Mouse (Mus musculus): ENCODE measurements at regions not wholly inside any gene's neighbourhood (a gene's known extent, or its start where the extent isn't known, plus 50 kb on each side); places are given as distances from the start of the nearest gene placed in this dataset.

DNA sequence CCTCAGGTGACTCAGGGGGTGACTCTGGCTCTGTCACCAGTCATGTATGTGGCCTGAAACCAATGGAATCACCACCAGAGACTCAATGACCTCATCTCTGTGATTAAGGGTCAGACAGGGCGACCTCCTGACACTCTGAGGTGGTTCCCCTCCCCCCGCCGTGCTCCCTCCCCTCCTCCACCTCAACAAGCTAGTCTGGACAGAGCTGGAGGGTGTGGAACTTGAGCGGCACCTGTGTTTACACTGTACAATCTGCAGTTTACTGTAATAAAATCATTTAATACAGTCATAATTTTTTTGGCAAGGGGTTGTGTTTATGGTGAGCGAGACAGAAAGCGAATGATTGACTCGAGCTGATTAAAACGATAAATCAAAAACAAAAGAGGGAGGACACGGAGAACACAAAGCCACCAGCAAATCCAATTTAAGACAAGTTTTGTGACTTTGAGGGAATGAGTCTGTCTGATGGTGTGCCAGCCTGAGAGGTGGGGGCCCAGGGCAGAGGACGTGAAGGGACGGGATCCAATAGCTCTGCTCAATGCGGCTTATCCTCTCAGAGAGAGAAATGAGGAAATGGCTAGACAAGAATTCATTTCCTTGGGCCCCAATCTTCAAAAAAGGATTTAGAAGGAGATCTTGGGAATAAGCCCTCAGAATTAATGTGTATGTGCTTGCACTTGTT is 122.4 kb upstream of the Zfp703 start:
- Histone ChIP-seq H3K4me3 (replicated peaks; ENCODE audit: insufficient read depth, low read depth, low read length) (no peak overlapping the region), H3K4me1 (ENCODE audit: control insufficient read depth, insufficient read depth, low read length) (no peaks in the 10 kb centered on the region), H3K27ac (ENCODE audit: insufficient read depth, low read length) (no peak overlapping the region), H3K27me3 (ENCODE audit: control insufficient read depth, insufficient read depth, low read length) (no peaks in the 10 kb centered on the region)
- no peak for DNase-seq
- TF ChIP-seq CTCF (IDR thresholded peaks at IDR 0.05; ENCODE audit: borderline replicate concordance, insufficient read depth, low read depth, low read length) (no peak), POLR2A (IDR thresholded peaks at IDR 0.05; ENCODE audit: borderline replicate concordance, insufficient read depth, low read length) (no peak)
- 74% methylated on average over 12 of the region's 12 CpGs for WGBS

DNA sequence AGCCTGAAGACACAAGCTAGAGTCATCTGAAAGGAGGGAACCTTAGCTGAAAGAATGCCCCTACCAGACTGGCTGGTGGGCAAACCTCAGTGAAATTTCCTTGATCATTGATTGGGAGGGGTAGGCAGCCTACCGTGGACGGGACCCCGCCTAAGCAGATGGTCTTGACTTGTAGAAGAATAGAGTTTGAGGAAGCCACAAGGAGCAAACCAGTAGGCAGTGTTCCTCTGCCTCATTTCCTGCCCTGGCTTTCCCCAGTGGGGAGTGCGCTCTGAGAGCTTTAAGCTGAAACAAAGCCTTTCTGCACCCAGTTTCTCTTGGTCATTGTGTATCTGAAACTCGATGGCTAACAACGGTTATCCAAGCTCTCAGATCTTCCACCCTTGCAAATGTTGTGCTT is 121.9 kb upstream of the Zfp703 start:
- H3K4me3 ChIP-seq (replicated peaks; ENCODE audit: insufficient read depth, low read depth, low read length): no peak overlapping the region
- H3K4me1 ChIP-seq (ENCODE audit: control insufficient read depth, insufficient read depth, low read length): no peaks in the 10 kb centered on the region
- TF ChIP-seq CTCF (IDR thresholded peaks at IDR 0.05; ENCODE audit: borderline replicate concordance, insufficient read depth, low read depth, low read length): no peak
- DNase-seq: no peak
- H3K27ac ChIP-seq (ENCODE audit: insufficient read depth, low read length): no peak overlapping the region
- WGBS: 80% methylated on average over 6 of the region's 6 CpGs
- no peaks in the 10 kb centered on the region for H3K27me3 ChIP-seq (ENCODE audit: control insufficient read depth, insufficient read depth, low read length)

DNA sequence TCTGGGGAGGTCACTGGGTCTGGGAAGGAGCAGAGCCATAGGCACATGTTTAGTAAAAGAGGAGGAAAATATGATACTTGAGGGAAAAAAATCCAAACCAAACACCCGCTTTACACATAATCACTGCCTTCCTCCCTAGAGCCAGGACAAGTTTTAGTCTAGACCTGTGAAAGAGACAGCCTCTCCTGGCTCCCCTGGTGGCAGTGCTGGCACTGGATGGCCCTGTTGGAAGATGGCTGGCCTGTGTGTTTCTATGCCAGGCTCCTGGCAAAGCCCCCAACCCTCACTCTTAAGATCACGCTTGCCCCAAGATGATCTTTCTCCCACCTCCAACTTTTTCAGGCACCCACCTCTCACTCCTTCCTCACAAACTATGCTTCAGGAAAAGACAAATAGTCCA is 112.6 kb upstream of the Zfp703 start:
- Histone ChIP-seq H3K4me3 (replicated peaks; ENCODE audit: insufficient read depth, low read depth, low read length) (no peak overlapping the region), H3K27me3 (ENCODE audit: control insufficient read depth, insufficient read depth, low read length) (no peaks in the 10 kb centered on the region), H3K4me1 (ENCODE audit: control insufficient read depth, insufficient read depth, low read length) (no peaks in the 10 kb centered on the region), H3K27ac (ENCODE audit: insufficient read depth, low read length) (no peak overlapping the region)
- WGBS: 79% methylated on average over 2 of the region's 2 CpGs
- DNase-seq: no peak
- TF ChIP-seq POLR2A (IDR thresholded peaks at IDR 0.05; ENCODE audit: borderline replicate concordance, insufficient read depth, low read length): no peak
- no peak for TF ChIP-seq CTCF (IDR thresholded peaks at IDR 0.05; ENCODE audit: borderline replicate concordance, insufficient read depth, low read depth, low read length)

- DNase-seq: no peak
- Histone ChIP-seq H3K27me3 (ENCODE audit: control insufficient read depth, insufficient read depth, low read length) (no peaks in the 10 kb centered on the region), H3K27ac (ENCODE audit: insufficient read depth, low read length) (no peak overlapping the region), H3K4me1 (ENCODE audit: control insufficient read depth, insufficient read depth, low read length) (no peaks in the 10 kb centered on the region), H3K4me3 (replicated peaks; ENCODE audit: insufficient read depth, low read depth, low read length) (no peak overlapping the region)
- 73% methylated on average over 10 of the region's 10 CpGs for WGBS
- TF ChIP-seq POLR2A (IDR thresholded peaks at IDR 0.05; ENCODE audit: borderline replicate concordance, insufficient read depth, low read length): no peak
- TF ChIP-seq CTCF (IDR thresholded peaks at IDR 0.05; ENCODE audit: borderline replicate concordance, insufficient read depth, low read depth, low read length): no peak
Measured at GRCm38 (mm10) chr8:26864971-26865370, 112.2 kb upstream of the Zfp703 start.

DNA sequence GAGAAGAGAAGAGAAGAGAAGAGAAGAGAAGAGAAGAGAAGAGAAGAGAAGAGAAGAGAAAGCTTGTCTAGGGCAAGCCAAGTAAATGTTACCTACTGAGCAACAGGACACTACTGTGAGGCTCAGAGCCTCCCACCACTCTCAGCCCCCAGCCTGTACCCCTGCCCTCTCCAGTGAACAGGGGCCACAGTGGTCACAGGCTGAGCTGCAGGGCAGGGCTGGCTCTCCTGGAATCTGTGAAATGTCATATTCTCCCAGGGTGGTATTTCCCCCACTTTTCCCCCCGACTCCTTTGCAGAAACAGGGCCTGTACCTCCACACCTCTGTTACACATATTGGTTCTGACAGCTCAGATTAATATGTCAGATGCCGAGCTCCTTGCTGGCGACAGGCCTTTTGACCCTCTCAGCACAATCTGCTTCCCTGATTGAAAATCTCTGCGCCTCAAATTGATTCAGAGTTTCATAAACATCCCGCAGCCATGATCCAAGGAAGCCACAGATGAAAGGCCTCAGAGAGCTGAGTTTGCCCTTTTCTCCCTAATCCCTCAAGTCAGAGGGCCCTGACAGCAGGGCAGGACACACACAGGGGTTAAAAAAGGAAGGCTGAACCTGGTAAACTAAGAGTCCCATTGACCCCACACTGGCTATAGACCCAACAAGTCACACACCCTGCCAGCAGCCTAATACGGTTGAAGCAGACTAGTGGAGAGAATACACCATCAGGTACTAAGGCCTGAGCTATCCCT is 108.8 kb upstream of the Zfp703 start:
- TF ChIP-seq POLR2A (IDR thresholded peaks at IDR 0.05; ENCODE audit: borderline replicate concordance, insufficient read depth, low read length) (no peak), CTCF (IDR thresholded peaks at IDR 0.05; ENCODE audit: borderline replicate concordance, insufficient read depth, low read depth, low read length) (no peak)
- 73% methylated on average over 6 of the region's 6 CpGs for WGBS
- Histone ChIP-seq H3K27me3 (ENCODE audit: control insufficient read depth, insufficient read depth, low read length) (no peaks in the 10 kb centered on the region), H3K4me1 (ENCODE audit: control insufficient read depth, insufficient read depth, low read length) (no peaks in the 10 kb centered on the region), H3K27ac (ENCODE audit: insufficient read depth, low read length) (no peak overlapping the region), H3K4me3 (replicated peaks; ENCODE audit: insufficient read depth, low read depth, low read length) (no peak overlapping the region)
- DNase-seq: no peak

- DNase-seq: no peak
- Histone ChIP-seq H3K27ac (ENCODE audit: insufficient read depth, low read length) (no peak overlapping the region), H3K4me1 (ENCODE audit: control insufficient read depth, insufficient read depth, low read length) (no peaks in the 10 kb centered on the region), H3K4me3 (replicated peaks; ENCODE audit: insufficient read depth, low read depth, low read length) (no peak overlapping the region), H3K27me3 (ENCODE audit: control insufficient read depth, insufficient read depth, low read length) (no peaks in the 10 kb centered on the region)
- TF ChIP-seq CTCF (IDR thresholded peaks at IDR 0.05; ENCODE audit: borderline replicate concordance, insufficient read depth, low read depth, low read length): no peak
- no peak for TF ChIP-seq POLR2A (IDR thresholded peaks at IDR 0.05; ENCODE audit: borderline replicate concordance, insufficient read depth, low read length)
- WGBS: 81% methylated on average over 2 of the region's 2 CpGs
Measured at GRCm38 (mm10) chr8:26868849-26869110, 108.3 kb upstream of the Zfp703 start.

- WGBS: 97% methylated on average over 7 of the region's 7 CpGs
- H3K4me1 ChIP-seq (ENCODE audit: control insufficient read depth, insufficient read depth, low read length): no peaks in the 10 kb centered on the region
- H3K27ac ChIP-seq (ENCODE audit: insufficient read depth, low read length): no peak overlapping the region
- H3K4me3 ChIP-seq (replicated peaks; ENCODE audit: insufficient read depth, low read depth, low read length): no peak overlapping the region
- no peak for DNase-seq
- no peaks in the 10 kb centered on the region for H3K27me3 ChIP-seq (ENCODE audit: control insufficient read depth, insufficient read depth, low read length)
- no peak for TF ChIP-seq POLR2A (IDR thresholded peaks at IDR 0.05; ENCODE audit: borderline replicate concordance, insufficient read depth, low read length)
- TF ChIP-seq CTCF (IDR thresholded peaks at IDR 0.05; ENCODE audit: borderline replicate concordance, insufficient read depth, low read depth, low read length): no peak
Measured at GRCm38 (mm10) chr8:26871838-26872237, 105.3 kb upstream of the Zfp703 start.

- TF ChIP-seq CTCF (IDR thresholded peaks at IDR 0.05; ENCODE audit: borderline replicate concordance, insufficient read depth, low read depth, low read length) (no peak), POLR2A (IDR thresholded peaks at IDR 0.05; ENCODE audit: borderline replicate concordance, insufficient read depth, low read length) (no peak)
- H3K4me1 ChIP-seq (ENCODE audit: control insufficient read depth, insufficient read depth, low read length): no peaks in the 10 kb centered on the region
- H3K4me3 ChIP-seq (replicated peaks; ENCODE audit: insufficient read depth, low read depth, low read length): no peak overlapping the region
- no peaks in the 10 kb centered on the region for H3K27me3 ChIP-seq (ENCODE audit: control insufficient read depth, insufficient read depth, low read length)
- H3K27ac ChIP-seq (ENCODE audit: insufficient read depth, low read length): no peak overlapping the region
- 93% methylated on average over 3 of the region's 3 CpGs for WGBS
- no peak for DNase-seq
Measured at GRCm38 (mm10) chr8:26872382-26872781, 104.7 kb upstream of the Zfp703 start.

Data from cerebellum, adult 2 months (tissue).